Mouse (Mus musculus) heart, adult 2 months (tissue): Measurements from ENCODE around the gene Parp4.

Source experiments
- CTCF ChIP-seq: fragments of 200-600 bp; IDR thresholded peaks from 2 replicates; pipeline ENCODE4 v1.8.1; 2022; ENCODE audit warnings: antibody characterized with exemption, mild to moderate bottlenecking, moderate library complexity
- EP300 ChIP-seq: fragments of 200-500 bp; IDR thresholded peaks from 2 replicates; pipeline ENCODE4 v1.6.1; 2011; ENCODE audit warnings: low read depth, low read length, control low read depth; ENCODE audit not compliant: insufficient read depth
- POLR2A ChIP-seq: fragments of 200-500 bp; IDR thresholded peaks from 2 replicates; pipeline ENCODE4 v1.6.1; 2011; ENCODE audit warnings: mild to moderate bottlenecking, low read depth, low read length, control low read depth; ENCODE audit not compliant: insufficient read depth

GRCm38 (mm10) chr14:56669046-56669620 is 93.7 kb downstream of the Parp4 start:
- TF ChIP-seq CTCF, result no peak
- TF ChIP-seq EP300, result no peak
- no peak for TF ChIP-seq POLR2A
